Mouse (Mus musculus): ENCODE data around the gene Spag17.

Spag17 gene

GRCm38 (mm10) chr3:99964345-99964744 is 79.1 kb downstream of the Spag17 start:
- DNase-seq (ENCODE audit: low read depth, low spot score), result no peak

GRCm38 (mm10) chr3:99965863-99966262 is 80.7 kb downstream of the Spag17 start:
- no peak for DNase-seq (ENCODE audit: low read depth, low spot score)

- no peak for DNase-seq (ENCODE audit: low read depth, low spot score)
Measured at GRCm38 (mm10) chr3:99966285-99966684, 81.1 kb downstream of the Spag17 start.

- no peak for DNase-seq (ENCODE audit: low read depth, low spot score)
Measured at GRCm38 (mm10) chr3:99970766-99971165, 85.6 kb downstream of the Spag17 start.

GRCm38 (mm10) chr3:99981046-99981445 is 95.8 kb downstream of the Spag17 start:
- peak; percentile 2 for DNase-seq (ENCODE audit: low read depth, low spot score)

GRCm38 (mm10) chr3:100004676-100005075 is 119.5 kb downstream of the Spag17 start:
- DNase-seq (ENCODE audit: low read depth, low spot score), result no peak

GRCm38 (mm10) chr3:100009807-100010206 is 124.6 kb downstream of the Spag17 start:
- peak; percentile 39 for DNase-seq (ENCODE audit: low read depth, low spot score)

- DNase-seq (ENCODE audit: low read depth, low spot score), result no peak
Measured at GRCm38 (mm10) chr3:100014110-100014509, 128.9 kb downstream of the Spag17 start.

GRCm38 (mm10) chr3:100031291-100031690 is 146.1 kb downstream of the Spag17 start:
- DNase-seq (ENCODE audit: low read depth, low spot score), result peak; percentile 40

- DNase-seq (ENCODE audit: low read depth, low spot score), result peak; percentile 68
Measured at GRCm38 (mm10) chr3:100032969-100033368, 147.8 kb downstream of the Spag17 start.

- DNase-seq (ENCODE audit: low read depth, low spot score), result peak; percentile 81
Measured at GRCm38 (mm10) chr3:100034366-100034956, 149.3 kb downstream of the Spag17 start.

- no peak for DNase-seq (ENCODE audit: low read depth, low spot score)
Measured at GRCm38 (mm10) chr3:100035097-100035496, 149.9 kb downstream of the Spag17 start.

- DNase-seq (ENCODE audit: low read depth, low spot score), result no peak
Measured at GRCm38 (mm10) chr3:100036846-100037245, 151.6 kb downstream of the Spag17 start.

GRCm38 (mm10) chr3:100074406-100074805 is 189.2 kb downstream of the Spag17 start:
- DNase-seq (ENCODE audit: low read depth, low spot score), result peak; percentile 81

GRCm38 (mm10) chr3:100102386-100103092 is 217.3 kb downstream of the Spag17 start:
- peak; percentile 98 for DNase-seq (ENCODE audit: low read depth, low spot score)

- peak; percentile 98 for DNase-seq (ENCODE audit: low read depth, low spot score)
Measured at GRCm38 (mm10) chr3:100106736-100107135, 221.5 kb downstream of the Spag17 start.

GRCm38 (mm10) chr3:100118681-100119080 is 233.5 kb downstream of the Spag17 start:
- DNase-seq (ENCODE audit: low read depth, low spot score), result peak; percentile 85

GRCm38 (mm10) chr3:100121961-100122360 is 236.8 kb downstream of the Spag17 start:
- DNase-seq (ENCODE audit: low read depth, low spot score), result peak; percentile 51

- DNase-seq (ENCODE audit: low read depth, low spot score), result peak; percentile 17
Measured at GRCm38 (mm10) chr3:100122445-100122844, 237.2 kb downstream of the Spag17 start.

- no peak for DNase-seq (ENCODE audit: low read depth, low spot score)
Measured at GRCm38 (mm10) chr3:100160682-100161445, 275.7 kb downstream of the Spag17 start.

GRCm38 (mm10) chr3:100161665-100162314 is 276.6 kb downstream of the Spag17 start:
- no peak for DNase-seq (ENCODE audit: low read depth, low spot score)

Measured in brain, adult 2 months (tissue).